Mouse (Mus musculus): ENCODE data around the gene Cux1. TPM values are rescaled to one million over a fixed set of nuclear protein-coding genes. Genes with fewer than 3 reads are reported as not detected.
A peak's percentile ranks its signal among the peaks of the same experiment; 100 is the strongest.

Cux1 gene
- polyA plus RNA-seq, 1 experiment from 2014 or later = 139 TPM

- Histone ChIP-seq H3K9me3 (replicated peaks) (no peaks in the 10 kb centered on the region), H3K4me1 (peaks cover 42% of the 10 kb centered on the region), H3K9ac (no peak overlapping the region), H3K4me3 (no peak overlapping the region), H3K27me3 (no peaks in the 10 kb centered on the region), H3K36me3 (ENCODE audit: poor library complexity, severe bottlenecking) (0 out of 2 replicates have a peak, but pooled peaks cover 2% of the 10 kb centered on the region), H3K27ac (no peak overlapping the region; the same call in 1 of the 2 replicates), H3K4me2 (no peak overlapping the region)
- WGBS = 59% methylated on average over 3 of the region's 3 CpGs
- ATAC-seq = no peak
These were observed 190.2 kb downstream of the Cux1 start for GRCm38 (mm10) chr5:136377101-136377500.

DNA sequence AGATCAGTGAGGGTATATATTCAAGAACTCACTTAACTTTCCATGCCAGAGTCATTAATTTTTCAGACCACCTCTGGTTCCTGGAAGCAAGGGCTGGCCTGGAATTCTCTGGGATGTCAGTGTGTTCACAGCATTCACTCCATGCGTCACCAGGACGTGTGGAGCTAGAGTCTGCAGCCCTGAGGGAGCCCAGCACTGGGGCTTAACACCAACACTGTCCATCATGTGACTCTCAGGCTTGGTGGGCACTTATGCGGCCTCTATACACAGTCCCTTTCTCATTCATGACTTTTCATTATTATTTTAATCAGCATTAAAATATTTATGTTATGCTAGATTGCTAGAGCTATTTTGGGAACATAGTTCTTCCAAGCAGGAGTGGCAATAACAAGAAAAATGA is 191.9 kb downstream of the Cux1 start:
- Histone ChIP-seq H3K9ac (no peak overlapping the region), H3K36me3 (ENCODE audit: poor library complexity, severe bottlenecking) (peaks cover 7% of the 10 kb centered on the region; the same call in 1 of the 2 replicates), H3K27me3 (no peaks in the 10 kb centered on the region), H3K4me3 (no peak overlapping the region), H3K4me2 (no peak overlapping the region), H3K27ac (no peak overlapping the region; the same call in 1 of the 2 replicates), H3K4me1 (peaks cover 31% of the 10 kb centered on the region), H3K9me3 (replicated peaks) (no peaks in the 10 kb centered on the region)
- WGBS = 63% methylated on average over 3 of the region's 3 CpGs
- ATAC-seq = no peak

GRCm38 (mm10) chr5:136372276-136372675 is 195.0 kb downstream of the Cux1 start:
- Histone ChIP-seq H3K27me3 (no peaks in the 10 kb centered on the region), H3K36me3 (ENCODE audit: poor library complexity, severe bottlenecking) (peaks cover 24% of the 10 kb centered on the region), H3K27ac (no peak overlapping the region), H3K4me2 (no peak overlapping the region), H3K9ac (no peak overlapping the region), H3K4me3 (no peak overlapping the region), H3K4me1 (peaks cover 26% of the 10 kb centered on the region), H3K9me3 (replicated peaks) (no peaks in the 10 kb centered on the region)
- WGBS = 74% methylated on average over 3 of the region's 3 CpGs
- ATAC-seq = no peak

DNA sequence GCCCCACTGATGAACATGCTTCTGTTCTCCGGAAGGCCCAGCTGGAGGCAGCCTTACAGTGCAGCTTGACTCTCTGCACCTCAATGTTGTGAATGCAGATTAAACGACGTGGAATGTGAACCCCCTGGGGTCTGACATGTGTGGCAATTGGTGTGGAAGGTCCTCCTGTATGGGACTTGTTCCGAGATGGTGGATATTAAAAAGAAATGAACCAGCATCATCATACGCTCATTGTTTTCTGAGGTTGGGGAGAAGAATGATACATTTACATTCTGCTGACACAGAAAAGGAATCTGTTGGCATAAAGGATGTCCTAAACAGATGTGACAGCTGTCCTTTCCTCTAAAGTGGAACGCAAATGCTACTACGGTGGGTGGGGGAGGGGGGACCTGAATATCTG is 203.9 kb downstream of the Cux1 start:
- peaks cover 62% of the 10 kb centered on the region for H3K36me3 ChIP-seq (ENCODE audit: poor library complexity, severe bottlenecking)
- 54% methylated on average over 7 of the region's 7 CpGs for WGBS

DNA sequence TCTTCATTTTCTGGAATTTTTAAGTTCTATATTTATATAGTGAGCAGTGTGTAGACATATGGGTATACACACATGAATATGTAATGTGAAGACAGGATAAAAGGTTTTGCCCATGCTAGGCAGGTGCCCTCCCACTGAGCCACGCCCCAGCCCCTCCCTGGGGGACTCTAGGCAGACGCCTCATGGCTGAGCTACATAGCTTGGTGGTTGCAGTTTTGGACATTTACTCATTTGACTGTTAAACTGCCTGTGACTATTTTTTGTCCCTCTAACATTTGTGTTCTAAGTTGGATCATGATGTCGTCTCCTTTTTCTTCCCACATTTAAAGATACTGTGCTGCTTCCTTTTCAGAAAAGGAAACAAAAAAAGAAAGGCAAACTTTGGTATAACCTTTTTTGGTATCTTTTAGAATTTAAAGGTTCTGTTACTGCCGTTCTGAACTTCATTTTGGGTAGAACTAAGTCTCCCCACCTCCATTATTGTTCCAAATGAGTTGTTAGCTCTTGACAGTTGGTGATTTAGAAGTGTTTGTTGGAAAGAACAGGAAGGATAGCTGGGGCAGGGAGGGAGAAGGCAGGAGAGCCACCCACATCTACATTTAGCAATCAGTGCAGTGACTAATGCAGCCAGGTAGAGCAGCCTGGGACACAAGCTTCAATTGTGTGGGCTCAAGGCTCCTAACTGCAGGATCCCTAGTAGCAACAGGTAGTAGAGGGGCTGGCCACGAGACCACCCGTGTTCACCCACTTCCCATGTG is 204.6 kb downstream of the Cux1 start:
- 93% methylated on average over 6 of the region's 6 CpGs for WGBS
- Histone ChIP-seq H3K9me3 (replicated peaks) (no peaks in the 10 kb centered on the region), H3K9ac (no peak overlapping the region), H3K27me3 (no peaks in the 10 kb centered on the region), H3K36me3 (ENCODE audit: poor library complexity, severe bottlenecking) (peaks cover 63% of the 10 kb centered on the region), H3K4me1 (peaks cover 6% of the 10 kb centered on the region), H3K4me2 (no peak overlapping the region), H3K27ac (no peak overlapping the region), H3K4me3 (no peak overlapping the region)
- no peak for ATAC-seq

More for the DNA sequence above, 203.9 kb downstream of the Cux1 start:
- Histone ChIP-seq H3K4me3 (no peak overlapping the region), H3K4me2 (no peak overlapping the region), H3K27me3 (no peaks in the 10 kb centered on the region), H3K9ac (no peak overlapping the region), H3K27ac (peak overlapping the region; percentile 49), H3K9me3 (replicated peaks) (no peaks in the 10 kb centered on the region), H3K4me1 (no peaks in the 10 kb centered on the region)
- no peak for ATAC-seq

DNA sequence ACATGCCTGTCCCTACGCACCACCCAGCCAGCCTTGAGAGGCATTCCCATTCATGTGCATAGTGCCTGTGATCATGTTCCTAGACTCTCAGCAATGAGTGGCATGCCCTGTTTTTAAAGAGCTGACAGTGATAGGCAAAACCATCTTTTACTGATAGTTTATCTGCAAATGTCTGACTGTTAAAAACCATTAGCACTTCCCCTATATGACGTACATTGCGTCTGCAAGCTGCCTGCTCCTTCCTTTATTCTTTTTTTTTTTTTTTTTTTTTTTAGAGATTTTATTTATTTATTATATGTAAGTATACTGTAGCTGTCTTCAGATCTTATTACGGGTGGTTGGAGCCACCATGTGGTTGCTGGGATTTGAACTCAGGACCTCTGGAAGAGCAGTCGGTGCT is 205.3 kb downstream of the Cux1 start:
- Histone ChIP-seq H3K27ac (no peak overlapping the region), H3K36me3 (ENCODE audit: poor library complexity, severe bottlenecking) (peaks cover 59% of the 10 kb centered on the region), H3K27me3 (no peaks in the 10 kb centered on the region), H3K4me2 (no peak overlapping the region), H3K4me3 (no peak overlapping the region), H3K9ac (no peak overlapping the region), H3K4me1 (peaks cover 12% of the 10 kb centered on the region), H3K9me3 (replicated peaks) (no peaks in the 10 kb centered on the region)
- WGBS = 98% methylated on average over 5 of the region's 5 CpGs
- no peak for ATAC-seq

DNA sequence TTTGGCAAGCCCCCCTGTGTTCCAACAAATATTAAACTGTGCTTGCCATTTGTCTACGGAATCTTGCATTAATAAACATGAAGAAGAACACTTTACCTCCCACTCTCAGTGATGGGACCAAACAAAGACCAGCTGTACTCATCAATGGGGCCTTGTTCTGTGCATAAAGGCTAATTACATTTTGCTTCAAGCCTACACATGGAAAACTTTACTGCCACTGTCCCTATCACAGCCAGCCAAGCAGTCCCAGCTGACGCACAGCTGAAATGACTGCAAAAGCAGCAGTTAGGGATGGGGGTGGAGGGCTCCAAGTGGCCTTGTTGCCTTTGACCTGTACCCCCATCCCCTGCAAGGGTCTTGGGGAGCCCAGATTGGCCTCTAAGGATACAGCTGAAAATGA is 210.1 kb downstream of the Cux1 start:
- Histone ChIP-seq H3K9me3 (replicated peaks) (no peaks in the 10 kb centered on the region), H3K4me1 (peaks cover 48% of the 10 kb centered on the region), H3K36me3 (ENCODE audit: poor library complexity, severe bottlenecking) (peaks cover 50% of the 10 kb centered on the region), H3K4me2 (no peak overlapping the region), H3K27me3 (no peaks in the 10 kb centered on the region), H3K9ac (no peak overlapping the region), H3K27ac (peak overlapping the region; percentile 81), H3K4me3 (no peak overlapping the region)
- ATAC-seq = peak; percentile 83
- WGBS = 39% methylated on average over 2 of the region's 2 CpGs

GRCm38 (mm10) chr5:136355583-136356126 is 211.6 kb downstream of the Cux1 start:
- Histone ChIP-seq H3K27ac (no peak overlapping the region), H3K4me2 (no peak overlapping the region), H3K4me3 (no peak overlapping the region), H3K9ac (no peak overlapping the region), H3K27me3 (no peaks in the 10 kb centered on the region), H3K36me3 (ENCODE audit: poor library complexity, severe bottlenecking) (peaks cover 47% of the 10 kb centered on the region), H3K9me3 (replicated peaks) (no peaks in the 10 kb centered on the region), H3K4me1 (peaks cover 48% of the 10 kb centered on the region)
- no peak for ATAC-seq
- WGBS = 90% methylated on average over 3 of the region's 3 CpGs

DNA sequence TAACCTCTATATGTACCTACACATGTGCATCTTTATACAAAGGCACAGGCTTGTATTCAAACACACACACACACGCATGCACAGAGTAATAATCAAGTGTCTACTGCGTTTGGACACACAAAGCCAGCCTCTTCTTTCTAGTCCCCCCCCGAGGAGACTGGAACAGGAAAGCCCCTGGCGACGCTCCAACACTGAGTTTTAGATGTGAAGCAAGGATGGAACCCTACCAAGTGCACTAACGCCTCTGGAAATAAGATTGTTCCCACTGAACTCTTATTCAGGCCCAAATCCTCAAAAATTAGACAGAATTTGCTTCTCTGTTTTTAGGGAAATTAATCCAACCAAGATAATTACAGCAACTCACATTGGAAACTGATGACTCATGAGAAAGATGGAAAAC is 212.6 kb downstream of the Cux1 start:
- Histone ChIP-seq H3K27me3 (no peaks in the 10 kb centered on the region), H3K36me3 (ENCODE audit: poor library complexity, severe bottlenecking) (peaks cover 38% of the 10 kb centered on the region), H3K9me3 (replicated peaks) (no peaks in the 10 kb centered on the region), H3K9ac (no peak overlapping the region), H3K4me1 (peaks cover 48% of the 10 kb centered on the region), H3K4me3 (no peak overlapping the region), H3K27ac (no peak overlapping the region), H3K4me2 (no peak overlapping the region)
- WGBS = 66% methylated on average over 6 of the region's 6 CpGs
- ATAC-seq = no peak

GRCm38 (mm10) chr5:136353114-136353513 is 214.2 kb downstream of the Cux1 start:
- Histone ChIP-seq H3K4me3 (no peak overlapping the region), H3K9ac (no peak overlapping the region), H3K27me3 (no peaks in the 10 kb centered on the region), H3K4me1 (peaks cover 47% of the 10 kb centered on the region), H3K9me3 (replicated peaks) (no peaks in the 10 kb centered on the region), H3K27ac (no peak overlapping the region), H3K4me2 (no peak overlapping the region), H3K36me3 (ENCODE audit: poor library complexity, severe bottlenecking) (peaks cover 30% of the 10 kb centered on the region)
- no peak for ATAC-seq
- WGBS = 18% methylated on average over 8 of the region's 8 CpGs

GRCm38 (mm10) chr5:136343156-136343890 is 224.0 kb downstream of the Cux1 start:
- WGBS = 93% methylated on average over 15 of the region's 15 CpGs
- H3K27me3 ChIP-seq = no peaks in the 10 kb centered on the region
- peaks cover 43% of the 10 kb centered on the region for H3K36me3 ChIP-seq (ENCODE audit: poor library complexity, severe bottlenecking)
- no peak overlapping the region for H3K4me3 ChIP-seq
- ATAC-seq = no peak
- no peak overlapping the region for H3K9ac ChIP-seq
- no peak overlapping the region for H3K27ac ChIP-seq
- H3K9me3 ChIP-seq (replicated peaks) = no peaks in the 10 kb centered on the region
- H3K4me2 ChIP-seq = no peak overlapping the region
- no peaks in the 10 kb centered on the region for H3K4me1 ChIP-seq

DNA sequence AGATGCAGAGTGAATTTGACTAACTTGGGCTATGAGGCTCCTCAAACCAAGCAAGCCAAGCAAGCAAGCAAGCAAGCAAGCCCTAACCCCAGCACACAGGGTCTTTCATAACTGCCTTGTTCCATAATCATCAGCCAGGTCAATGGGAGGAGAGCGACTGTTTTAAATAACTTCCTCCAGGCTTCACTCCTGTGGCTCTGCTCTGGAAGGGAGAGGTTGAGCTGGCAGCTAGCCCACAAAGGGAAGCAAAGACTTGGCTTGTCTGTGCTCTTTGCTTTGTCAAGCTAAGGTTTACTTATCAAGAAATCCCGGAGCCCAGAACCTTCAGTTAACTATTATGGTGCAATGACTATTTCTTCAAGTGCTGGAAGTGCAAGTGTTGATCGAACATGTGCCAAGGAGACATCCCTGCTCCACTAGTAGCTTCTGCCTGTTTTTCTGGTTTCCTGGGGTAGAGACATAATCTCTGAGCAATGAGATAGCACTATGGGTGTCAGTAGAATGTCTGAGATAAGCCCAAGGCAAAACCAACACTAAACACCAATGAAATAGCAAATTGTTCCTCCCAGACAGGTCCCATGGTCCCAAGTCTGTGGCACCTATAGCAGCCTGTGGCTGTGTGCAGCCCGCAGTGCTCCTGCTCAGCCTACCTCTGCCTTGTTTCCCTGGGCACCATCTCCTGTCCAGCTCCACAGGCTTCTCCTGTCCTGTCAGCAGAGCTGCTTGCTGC is 230.3 kb downstream of the Cux1 start:
- Histone ChIP-seq H3K27me3 (no peaks in the 10 kb centered on the region), H3K9ac (no peak overlapping the region), H3K9me3 (replicated peaks) (no peaks in the 10 kb centered on the region), H3K27ac (no peak overlapping the region), H3K36me3 (ENCODE audit: poor library complexity, severe bottlenecking) (peaks cover 76% of the 10 kb centered on the region), H3K4me3 (no peak overlapping the region), H3K4me1 (no peaks in the 10 kb centered on the region), H3K4me2 (no peak overlapping the region)
- WGBS = 96% methylated on average over 4 of the region's 4 CpGs
- no peak for ATAC-seq
